Mouse (Mus musculus): Measurements from ENCODE around the gene Notch1.

Gene Notch1

GRCm38 (mm10) chr2:26444368-26444767 is 72.1 kb downstream of the Notch1 start:
- DNase-seq = no peak

GRCm38 (mm10) chr2:26443876-26444275 is 72.6 kb downstream of the Notch1 start:
- DNase-seq = no peak

GRCm38 (mm10) chr2:26442843-26443242 is 73.6 kb downstream of the Notch1 start:
- DNase-seq = no peak

GRCm38 (mm10) chr2:26441688-26442087 is 74.8 kb downstream of the Notch1 start:
- no peak for DNase-seq

GRCm38 (mm10) chr2:26441261-26441660 is 75.2 kb downstream of the Notch1 start:
- no peak for DNase-seq

- no peak for DNase-seq
These were observed 76.8 kb downstream of the Notch1 start for GRCm38 (mm10) chr2:26439671-26440070.

GRCm38 (mm10) chr2:26438373-26438772 is 78.1 kb downstream of the Notch1 start:
- DNase-seq = no peak

GRCm38 (mm10) chr2:26437221-26437620 is 79.2 kb downstream of the Notch1 start:
- DNase-seq = no peak

- no peak for DNase-seq
These were observed 81.5 kb downstream of the Notch1 start for GRCm38 (mm10) chr2:26434791-26435572.

GRCm38 (mm10) chr2:26429851-26430250 is 86.6 kb downstream of the Notch1 start:
- no peak for DNase-seq

GRCm38 (mm10) chr2:26424541-26424940 is 91.9 kb downstream of the Notch1 start:
- DNase-seq = no peak

GRCm38 (mm10) chr2:26423086-26423485 is 93.4 kb downstream of the Notch1 start:
- DNase-seq = no peak

GRCm38 (mm10) chr2:26421969-26422368 is 94.5 kb downstream of the Notch1 start:
- DNase-seq = no peak

- DNase-seq = no peak
These were observed 98.3 kb downstream of the Notch1 start for GRCm38 (mm10) chr2:26418120-26418519.

- no peak for DNase-seq
These were observed 99.4 kb downstream of the Notch1 start for GRCm38 (mm10) chr2:26417066-26417465.

GRCm38 (mm10) chr2:26410931-26411411 is 105.5 kb downstream of the Notch1 start:
- DNase-seq = no peak

- DNase-seq = no peak
These were observed 106.4 kb downstream of the Notch1 start for GRCm38 (mm10) chr2:26410091-26410490.

GRCm38 (mm10) chr2:26409362-26409761 is 107.1 kb downstream of the Notch1 start:
- DNase-seq = no peak

GRCm38 (mm10) chr2:26408515-26409356 is 107.7 kb downstream of the Notch1 start, which contains the start of gene Inpp5e:
Inpp5e (minus strand) TSS chr2:26409203.
- peak; percentile 84 for DNase-seq
